Mouse (Mus musculus) forebrain, embryonic 16.5 days (tissue): ENCODE measurements at regions not wholly inside any gene's neighbourhood (a gene's known extent, or its start where the extent isn't known, plus 50 kb on each side); places are given as distances from the start of the nearest gene placed in this dataset.

Source experiments
- ATAC-seq: fragments of 200-750 bp; cut with Nextera tagmentation; 2 replicates; pipeline ENCODE4 v1.8.0; 2017; ENCODE audit warnings: mild to moderate bottlenecking, moderate library complexity
- H3K27ac ChIP-seq: fragments of 300-500 bp; sonication (generic); 2 replicates; pipeline ENCODE4 v1.5.1; 2014; ENCODE audit warnings: low read length, control low read depth
- H3K27me3 ChIP-seq: fragments of 300-500 bp; sonication (generic); replicated peaks from 2 replicates; pipeline ENCODE4 v1.6.1; 2014; ENCODE audit warnings: low read length; ENCODE audit not compliant: control insufficient read depth, insufficient read depth
- H3K36me3 ChIP-seq: fragments of 300-500 bp; sonication (generic); 2 replicates; pipeline ENCODE4 v1.6.1; 2014; ENCODE audit not compliant: control insufficient read depth, insufficient read depth
- H3K4me1 ChIP-seq: fragments of 300-500 bp; sonication (generic); replicated peaks from 2 replicates; pipeline ENCODE4 v1.6.1; 2014; ENCODE audit warnings: low read length; ENCODE audit not compliant: control insufficient read depth, insufficient read depth
- H3K4me2 ChIP-seq: fragments of 300-500 bp; sonication (generic); 2 replicates; pipeline ENCODE4 v1.6.1; 2014; ENCODE audit warnings: mild to moderate bottlenecking, low read length, control low read depth
- H3K4me3 ChIP-seq: fragments of 300-500 bp; sonication (generic); replicated peaks from 2 replicates; pipeline ENCODE4 v1.5.1; 2014; ENCODE audit warnings: mild to moderate bottlenecking, low read length, control low read depth
- H3K9ac ChIP-seq: fragments of 300-500 bp; sonication (generic); replicated peaks from 2 replicates; pipeline ENCODE4 v1.6.1; 2014; ENCODE audit warnings: low read depth, low read length, control low read depth
- H3K9me3 ChIP-seq: fragments of 300-500 bp; sonication (generic); 2 replicates; pipeline ENCODE4 v1.6.1; 2016; ENCODE audit warnings: low read length; ENCODE audit not compliant: control insufficient read depth
- WGBS: fragments of 180-500 bp; shearing (Covaris S2); extraction: QIAGEN DNeasy Blood & Tissue Kit; methylation state at CpG from one replicate; pipeline ENCODE4 v1.1.7; 2014; 5-methylcytosine and 5-hydroxymethylcytosine counted together

- 86% methylated on average over 10 of the region's 10 CpGs for WGBS
- H3K36me3 ChIP-seq = no peaks in the 10 kb centered on the region
- no peaks in the 10 kb centered on the region for H3K4me1 ChIP-seq
- no peak overlapping the region for H3K4me3 ChIP-seq
- H3K4me2 ChIP-seq = no peak overlapping the region
- ATAC-seq = no peak
- no peak overlapping the region for H3K27ac ChIP-seq
- no peak overlapping the region for H3K9ac ChIP-seq
- no peaks in the 10 kb centered on the region for H3K27me3 ChIP-seq
- no peaks in the 10 kb centered on the region for H3K9me3 ChIP-seq
Observed at GRCm38 (mm10) chr2:128420406-128420805, 170.6 kb upstream of the Spdye4c start.

DNA sequence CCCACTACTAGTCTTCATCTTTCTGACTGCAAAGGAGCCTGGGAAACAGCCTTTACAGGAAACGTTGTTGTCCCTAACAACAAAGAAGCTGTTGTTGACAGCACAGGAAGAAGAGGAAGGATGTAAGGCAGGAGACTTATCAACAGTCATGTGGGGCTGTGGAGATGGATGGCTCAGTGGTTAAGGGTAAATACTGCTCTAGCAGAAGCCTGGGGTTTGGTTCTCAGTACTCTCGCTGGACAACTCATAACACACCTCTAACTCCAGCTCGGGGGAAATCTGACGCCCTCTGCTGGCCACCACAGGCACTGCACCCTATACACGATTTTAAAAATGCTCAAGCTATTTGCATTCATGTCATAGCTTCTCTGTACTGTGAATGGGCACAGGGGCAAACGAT lies 168.3 kb upstream of the Spdye4c start:
- 41% methylated on average over 6 of the region's 6 CpGs for WGBS
- Histone ChIP-seq H3K36me3 (no peaks in the 10 kb centered on the region), H3K4me2 (no peak overlapping the region), H3K4me1 (no peaks in the 10 kb centered on the region), H3K27ac (no peak overlapping the region), H3K9ac (no peak overlapping the region), H3K27me3 (no peaks in the 10 kb centered on the region), H3K4me3 (no peak overlapping the region), H3K9me3 (no peaks in the 10 kb centered on the region)
- ATAC-seq = no peak

- no peaks in the 10 kb centered on the region for H3K9me3 ChIP-seq
- WGBS = 85% methylated on average over 7 of the region's 7 CpGs
- H3K27ac ChIP-seq = no peak overlapping the region
- no peak overlapping the region for H3K4me2 ChIP-seq
- no peaks in the 10 kb centered on the region for H3K27me3 ChIP-seq
- H3K9ac ChIP-seq = no peak overlapping the region
- ATAC-seq = no peak
- no peak overlapping the region for H3K4me3 ChIP-seq
- no peaks in the 10 kb centered on the region for H3K4me1 ChIP-seq
- H3K36me3 ChIP-seq = no peaks in the 10 kb centered on the region
Observed at GRCm38 (mm10) chr2:128424236-128424635, 166.8 kb upstream of the Spdye4c start.

DNA sequence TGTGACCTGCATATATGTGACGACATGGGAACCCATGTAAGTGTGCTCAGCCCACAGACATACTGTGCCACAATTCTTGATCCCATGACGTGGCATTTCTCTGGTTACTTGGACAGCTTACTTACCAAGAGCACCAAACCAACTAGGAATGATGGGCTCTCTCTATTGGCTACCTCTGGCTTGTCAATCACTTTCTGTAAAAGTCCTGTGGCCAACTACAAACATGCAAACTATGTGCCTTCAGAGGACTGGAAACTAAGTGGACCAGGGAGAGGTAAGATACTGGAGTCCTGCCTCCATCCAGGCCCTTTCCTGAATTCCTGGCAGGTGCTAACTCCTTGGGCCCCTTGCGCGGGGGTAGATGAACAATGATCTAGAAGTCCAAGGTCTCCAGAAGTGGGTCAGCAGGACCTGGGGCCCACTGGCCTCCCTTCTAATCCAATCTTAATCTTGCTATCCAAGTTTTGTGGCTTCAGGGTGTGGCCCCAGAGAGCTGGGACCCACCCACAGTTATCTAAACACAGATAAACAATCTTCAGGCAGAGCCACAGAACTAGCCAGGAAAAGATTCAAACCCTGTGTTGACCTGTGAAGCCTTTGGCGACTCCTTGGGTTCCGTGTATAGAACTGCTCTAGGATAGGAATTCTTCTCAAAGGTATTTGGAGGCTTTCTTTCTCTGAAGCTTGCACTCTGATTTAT lies 163.7 kb upstream of the Spdye4c start:
- Histone ChIP-seq H3K9me3 (no peaks in the 10 kb centered on the region), H3K4me3 (no peak overlapping the region), H3K9ac (no peak overlapping the region), H3K27me3 (no peaks in the 10 kb centered on the region), H3K4me2 (no peak overlapping the region), H3K27ac (no peak overlapping the region), H3K4me1 (no peaks in the 10 kb centered on the region), H3K36me3 (no peaks in the 10 kb centered on the region)
- WGBS = 86% methylated on average over 6 of the region's 6 CpGs
- no peak for ATAC-seq

DNA sequence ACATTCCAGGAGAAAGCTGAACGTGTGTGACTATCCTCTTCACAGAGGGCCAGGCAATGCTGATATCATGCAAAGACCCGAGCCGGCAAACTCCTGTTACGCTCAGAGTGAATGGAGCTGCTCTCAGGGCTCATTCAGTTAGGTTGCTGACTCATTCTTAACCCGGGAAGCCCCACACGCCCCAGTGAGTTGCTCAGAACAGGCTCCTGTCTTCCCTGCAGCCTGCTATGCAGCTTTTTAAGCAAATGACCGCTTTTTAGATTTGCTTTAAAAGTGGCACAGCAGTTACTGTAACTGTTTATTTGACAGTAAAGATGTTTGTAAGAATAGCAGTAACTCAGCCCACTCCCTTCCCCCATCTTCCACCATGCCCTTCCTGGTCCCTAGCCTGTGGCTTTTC lies 162.9 kb upstream of the Spdye4c start:
- WGBS = 6% methylated on average over 7 of the region's 7 CpGs
- no peak overlapping the region for H3K27ac ChIP-seq

DNA sequence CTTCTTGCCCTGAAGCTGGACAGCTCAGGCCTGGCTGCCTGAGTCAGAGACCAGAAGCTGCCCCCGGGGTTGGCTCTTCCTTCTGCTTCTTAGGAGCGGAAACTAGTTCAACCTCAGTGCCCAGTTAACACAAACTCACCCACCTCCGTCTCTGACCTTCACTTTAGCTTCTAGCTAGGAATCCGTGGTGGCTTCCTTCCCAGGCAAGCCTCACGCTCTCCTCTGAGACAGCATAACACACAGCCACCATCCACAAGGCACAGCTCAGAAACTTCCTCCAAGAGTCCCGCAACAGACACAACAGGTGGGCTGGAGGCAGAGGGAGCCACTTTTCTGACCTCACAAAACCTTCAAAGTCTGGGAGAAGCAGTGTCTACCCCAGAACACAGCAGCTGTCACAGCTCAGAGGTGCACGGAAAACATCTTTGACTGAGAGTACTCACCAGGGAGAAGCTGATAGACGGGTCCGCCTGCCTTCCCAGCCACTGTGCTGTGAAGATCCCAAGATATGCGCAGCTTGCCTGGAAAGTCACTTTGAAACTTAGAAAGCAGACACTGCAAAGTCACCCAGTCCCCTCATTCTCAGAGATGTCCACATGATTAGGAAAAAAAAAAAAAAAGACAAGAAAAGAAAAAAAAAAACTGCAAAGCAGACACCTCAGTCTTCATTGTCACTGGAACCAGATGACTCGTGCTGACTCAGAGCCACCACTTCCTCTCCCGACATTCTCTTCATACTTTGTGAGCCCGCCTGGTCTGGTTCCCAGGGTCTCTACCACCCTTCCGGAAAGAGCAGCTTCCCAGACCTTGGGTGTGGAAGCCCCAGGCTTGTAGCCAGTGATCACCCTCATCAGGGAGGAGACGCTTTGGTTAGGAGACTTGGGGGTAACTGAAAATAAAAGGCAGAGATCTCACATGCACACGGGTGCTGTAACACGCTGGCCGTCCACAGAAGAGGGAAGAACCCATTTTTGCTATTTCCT lies 162.1 kb upstream of the Spdye4c start:
- no peak overlapping the region for H3K9ac ChIP-seq
- no peak overlapping the region for H3K4me3 ChIP-seq
- no peaks in the 10 kb centered on the region for H3K9me3 ChIP-seq
- no peak overlapping the region for H3K27ac ChIP-seq
- no peaks in the 10 kb centered on the region for H3K36me3 ChIP-seq
- no peaks in the 10 kb centered on the region for H3K27me3 ChIP-seq
- WGBS = 64% methylated on average over 18 of the region's 18 CpGs
- no peaks in the 10 kb centered on the region for H3K4me1 ChIP-seq
- H3K4me2 ChIP-seq = no peak overlapping the region
- ATAC-seq = no peak

More for the DNA sequence above, 162.9 kb upstream of the Spdye4c start:
- no peaks in the 10 kb centered on the region for H3K36me3 ChIP-seq
- no peak overlapping the region for H3K9ac ChIP-seq
- no peaks in the 10 kb centered on the region for H3K4me1 ChIP-seq
- no peaks in the 10 kb centered on the region for H3K9me3 ChIP-seq
- H3K4me3 ChIP-seq = no peak overlapping the region
- no peak for ATAC-seq
- H3K27me3 ChIP-seq = no peaks in the 10 kb centered on the region
- no peak overlapping the region for H3K4me2 ChIP-seq

DNA sequence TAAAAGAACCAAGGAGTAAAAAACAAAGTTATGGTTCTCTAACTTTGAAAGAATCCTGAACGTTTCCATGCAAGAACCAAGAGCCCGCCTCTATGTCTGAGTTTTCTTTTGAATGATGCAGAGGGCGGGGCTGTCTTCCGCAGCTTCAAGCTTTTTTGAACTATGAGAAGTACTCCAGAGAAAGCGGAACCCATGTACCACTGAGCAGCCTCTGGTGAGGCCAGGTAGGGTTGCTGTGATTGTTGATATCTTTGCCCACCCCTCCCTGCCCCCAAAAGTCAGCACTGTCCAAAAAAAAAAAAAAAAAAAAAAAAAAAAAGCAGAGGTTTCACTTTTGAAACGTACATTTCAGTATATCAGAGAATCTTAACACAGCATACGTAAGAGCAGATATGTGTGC lies 161.2 kb upstream of the Spdye4c start:
- Histone ChIP-seq H3K4me3 (no peak overlapping the region), H3K27ac (no peak overlapping the region), H3K4me1 (no peaks in the 10 kb centered on the region), H3K36me3 (no peaks in the 10 kb centered on the region), H3K9me3 (no peaks in the 10 kb centered on the region), H3K4me2 (no peak overlapping the region), H3K27me3 (no peaks in the 10 kb centered on the region), H3K9ac (no peak overlapping the region)
- WGBS = 62% methylated on average over 7 of the region's 7 CpGs
- no peak for ATAC-seq

- Histone ChIP-seq H3K4me1 (no peaks in the 10 kb centered on the region), H3K9ac (no peak overlapping the region), H3K27me3 (no peaks in the 10 kb centered on the region), H3K27ac (no peak overlapping the region), H3K4me3 (no peak overlapping the region), H3K36me3 (no peaks in the 10 kb centered on the region), H3K4me2 (no peak overlapping the region), H3K9me3 (no peaks in the 10 kb centered on the region)
- WGBS = 51% methylated on average over 9 of the region's 9 CpGs
- no peak for ATAC-seq
Observed at GRCm38 (mm10) chr2:128430776-128431291, 160.2 kb upstream of the Spdye4c start.

DNA sequence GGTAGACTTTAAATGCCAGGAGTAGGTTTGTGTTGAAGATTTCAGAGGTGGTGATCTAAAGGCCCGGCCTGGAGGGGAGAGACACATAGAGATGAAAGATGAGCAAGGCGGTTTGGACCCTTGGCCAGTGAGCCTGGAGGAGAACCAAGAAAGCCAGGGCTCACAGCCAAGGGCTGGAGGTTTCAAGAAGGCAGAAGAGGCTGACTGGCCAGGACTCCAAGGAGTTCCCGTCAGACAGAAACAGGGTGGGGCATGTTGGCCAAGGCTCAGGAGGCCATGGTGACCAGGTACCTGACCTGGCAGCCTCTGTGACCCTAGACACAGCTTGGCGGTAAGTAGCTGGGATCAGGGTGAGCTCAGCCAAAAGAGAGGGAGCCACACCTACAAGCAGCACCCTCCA lies 159.3 kb upstream of the Spdye4c start:
- Histone ChIP-seq H3K4me3 (no peak overlapping the region), H3K27ac (no peak overlapping the region), H3K4me1 (no peaks in the 10 kb centered on the region), H3K4me2 (no peak overlapping the region), H3K9ac (no peak overlapping the region), H3K36me3 (no peaks in the 10 kb centered on the region), H3K9me3 (no peaks in the 10 kb centered on the region), H3K27me3 (no peaks in the 10 kb centered on the region)
- 94% methylated on average over 4 of the region's 4 CpGs for WGBS
- no peak for ATAC-seq
